Mouse (Mus musculus) lung, postnatal 0 days (tissue): ENCODE measurements at regions not wholly inside any gene's neighbourhood (a gene's known extent, or its start where the extent isn't known, plus 50 kb on each side); places are given as distances from the start of the nearest gene placed in this dataset.

Experiments
- CTCF ChIP-seq: IDR thresholded peaks from 2 replicates; pipeline ENCODE4 v1.5.1; 2016; ENCODE audit warnings: antibody characterized with exemption, mild to moderate bottlenecking
- EP300 ChIP-seq: IDR thresholded peaks from 2 replicates; pipeline ENCODE4 v1.6.1; 2016; ENCODE audit warnings: antibody characterized with exemption, mild to moderate bottlenecking, control low read depth

GRCm38 (mm10) chr11:64752299-64752698 lies 226.5 kb upstream of the Elac2 start:
- TF ChIP-seq CTCF (peak; percentile 55), EP300 (no peak)
